Mouse (Mus musculus): ENCODE results near the gene Chst10. TPM values are rescaled to one million over a fixed set of nuclear protein-coding genes. Genes with fewer than 3 reads are reported as not detected.
A peak's percentile ranks its signal among the peaks of the same experiment; 100 is the strongest.

The Chst10 gene
- polyA plus RNA-seq, 1 experiment from 2014 or later: 5.6 TPM

- no peak overlapping the region for H3K4me3 ChIP-seq (ENCODE audit: low read depth, low read length)
- no peak overlapping the region for H3K27ac ChIP-seq (ENCODE audit: low read length)
- no peaks in the 10 kb centered on the region for H3K27me3 ChIP-seq (ENCODE audit: control insufficient read depth, insufficient read depth, low read length)
- no peak overlapping the region for H3K4me2 ChIP-seq (replicated peaks; ENCODE audit: low read depth, low read length)
- no peaks in the 10 kb centered on the region for H3K4me1 ChIP-seq (ENCODE audit: control insufficient read depth, insufficient read depth, low read length)
- no peaks in the 10 kb centered on the region for H3K9me3 ChIP-seq (ENCODE audit: control insufficient read depth, low read depth, low read length)
- no peak overlapping the region for H3K9ac ChIP-seq (replicated peaks; ENCODE audit: low read depth, low read length)
- no peak for ATAC-seq (ENCODE audit: insufficient number of reproducible peaks, insufficient read depth, low FRiP score, low read depth)
- WGBS: 79% methylated on average over 4 of the region's 4 CpGs
- no peaks in the 10 kb centered on the region for H3K36me3 ChIP-seq (ENCODE audit: control insufficient read depth, insufficient read depth, low read length)
Observed at GRCm38 (mm10) chr1:38843275-38843674, 54.7 kb downstream of the Chst10 start.

- no peak overlapping the region for H3K27ac ChIP-seq (ENCODE audit: low read length)
- H3K27me3 ChIP-seq (ENCODE audit: control insufficient read depth, insufficient read depth, low read length): no peaks in the 10 kb centered on the region
- no peak overlapping the region for H3K4me2 ChIP-seq (replicated peaks; ENCODE audit: low read depth, low read length)
- H3K9me3 ChIP-seq (ENCODE audit: control insufficient read depth, low read depth, low read length): no peaks in the 10 kb centered on the region
- no peak overlapping the region for H3K9ac ChIP-seq (replicated peaks; ENCODE audit: low read depth, low read length)
- WGBS: 71% methylated on average over 1 of the region's 1 CpGs
- H3K36me3 ChIP-seq (ENCODE audit: control insufficient read depth, insufficient read depth, low read length): no peaks in the 10 kb centered on the region
- ATAC-seq (ENCODE audit: insufficient number of reproducible peaks, insufficient read depth, low FRiP score, low read depth): no peak
- no peaks in the 10 kb centered on the region for H3K4me1 ChIP-seq (ENCODE audit: control insufficient read depth, insufficient read depth, low read length)
- no peak overlapping the region for H3K4me3 ChIP-seq (ENCODE audit: low read depth, low read length)
Observed at GRCm38 (mm10) chr1:38842861-38843260, 55.1 kb downstream of the Chst10 start.

GRCm38 (mm10) chr1:38839944-38840343 is 58.0 kb downstream of the Chst10 start:
- WGBS: 55% methylated on average over 1 of the region's 1 CpGs
- Histone ChIP-seq H3K4me3 (ENCODE audit: low read depth, low read length) (no peak overlapping the region), H3K4me2 (replicated peaks; ENCODE audit: low read depth, low read length) (no peak overlapping the region), H3K4me1 (ENCODE audit: control insufficient read depth, insufficient read depth, low read length) (no peaks in the 10 kb centered on the region), H3K9ac (replicated peaks; ENCODE audit: low read depth, low read length) (no peak overlapping the region), H3K36me3 (ENCODE audit: control insufficient read depth, insufficient read depth, low read length) (no peaks in the 10 kb centered on the region), H3K27me3 (ENCODE audit: control insufficient read depth, insufficient read depth, low read length) (no peaks in the 10 kb centered on the region), H3K27ac (ENCODE audit: low read length) (no peak overlapping the region), H3K9me3 (ENCODE audit: control insufficient read depth, low read depth, low read length) (no peaks in the 10 kb centered on the region)
- ATAC-seq (ENCODE audit: insufficient number of reproducible peaks, insufficient read depth, low FRiP score, low read depth): no peak

GRCm38 (mm10) chr1:38836477-38836872 is 61.5 kb downstream of the Chst10 start, which contains the start of gene Lonrf2:
Lonrf2 (minus strand) TSS chr1:38836711.
- Histone ChIP-seq H3K4me3 (ENCODE audit: low read depth, low read length) (peak within 1 kb of the TSS; percentile 65), H3K36me3 (ENCODE audit: control insufficient read depth, insufficient read depth, low read length) (no peaks in the 10 kb centered on the region), H3K9me3 (ENCODE audit: control insufficient read depth, low read depth, low read length) (no peaks in the 10 kb centered on the region), H3K4me2 (replicated peaks; ENCODE audit: low read depth, low read length) (peak within 1 kb of the TSS; percentile 99), H3K27ac (ENCODE audit: low read length) (no peak within 1 kb of the TSS), H3K27me3 (ENCODE audit: control insufficient read depth, insufficient read depth, low read length) (no peaks in the 10 kb centered on the region), H3K4me1 (ENCODE audit: control insufficient read depth, insufficient read depth, low read length) (no peaks in the 10 kb centered on the region), H3K9ac (replicated peaks; ENCODE audit: low read depth, low read length) (peak within 1 kb of the TSS; percentile 69)
- peak; percentile 48; the same call in 1 of the 2 replicates for ATAC-seq (ENCODE audit: insufficient number of reproducible peaks, insufficient read depth, low FRiP score, low read depth)
- WGBS: under 1% methylated on average over 47 of the region's 47 CpGs

GRCm38 (mm10) chr1:38835568-38836476 is 62.1 kb downstream of the Chst10 start:
- ATAC-seq (ENCODE audit: insufficient number of reproducible peaks, insufficient read depth, low FRiP score, low read depth): peak; percentile 68; the same call in 1 of the 2 replicates
- Histone ChIP-seq H3K9ac (replicated peaks; ENCODE audit: low read depth, low read length) (peak overlapping the region; percentile 69), H3K4me2 (replicated peaks; ENCODE audit: low read depth, low read length) (peak overlapping the region; percentile 99), H3K4me3 (ENCODE audit: low read depth, low read length) (peak overlapping the region; percentile 65), H3K4me1 (ENCODE audit: control insufficient read depth, insufficient read depth, low read length) (no peaks in the 10 kb centered on the region), H3K9me3 (ENCODE audit: control insufficient read depth, low read depth, low read length) (no peaks in the 10 kb centered on the region), H3K36me3 (ENCODE audit: control insufficient read depth, insufficient read depth, low read length) (no peaks in the 10 kb centered on the region), H3K27ac (ENCODE audit: low read length) (no peak overlapping the region), H3K27me3 (ENCODE audit: control insufficient read depth, insufficient read depth, low read length) (no peaks in the 10 kb centered on the region)
- 2% methylated on average over 85 of the region's 103 CpGs for WGBS

GRCm38 (mm10) chr1:38834899-38835298 is 63.1 kb downstream of the Chst10 start:
- Histone ChIP-seq H3K9ac (replicated peaks; ENCODE audit: low read depth, low read length) (no peak overlapping the region), H3K4me3 (ENCODE audit: low read depth, low read length) (no peak overlapping the region), H3K4me1 (ENCODE audit: control insufficient read depth, insufficient read depth, low read length) (no peaks in the 10 kb centered on the region), H3K36me3 (ENCODE audit: control insufficient read depth, insufficient read depth, low read length) (no peaks in the 10 kb centered on the region), H3K9me3 (ENCODE audit: control insufficient read depth, low read depth, low read length) (no peaks in the 10 kb centered on the region), H3K27me3 (ENCODE audit: control insufficient read depth, insufficient read depth, low read length) (no peaks in the 10 kb centered on the region), H3K4me2 (replicated peaks; ENCODE audit: low read depth, low read length) (peak overlapping the region; percentile 99), H3K27ac (ENCODE audit: low read length) (no peak overlapping the region)
- WGBS: 35% methylated on average over 3 of the region's 3 CpGs
- no peak for ATAC-seq (ENCODE audit: insufficient number of reproducible peaks, insufficient read depth, low FRiP score, low read depth)

- 73% methylated on average over 2 of the region's 2 CpGs for WGBS
- Histone ChIP-seq H3K9me3 (ENCODE audit: control insufficient read depth, low read depth, low read length) (no peaks in the 10 kb centered on the region), H3K4me1 (ENCODE audit: control insufficient read depth, insufficient read depth, low read length) (no peaks in the 10 kb centered on the region), H3K4me2 (replicated peaks; ENCODE audit: low read depth, low read length) (no peak overlapping the region), H3K27ac (ENCODE audit: low read length) (no peak overlapping the region), H3K36me3 (ENCODE audit: control insufficient read depth, insufficient read depth, low read length) (no peaks in the 10 kb centered on the region), H3K9ac (replicated peaks; ENCODE audit: low read depth, low read length) (no peak overlapping the region), H3K27me3 (ENCODE audit: control insufficient read depth, insufficient read depth, low read length) (no peaks in the 10 kb centered on the region), H3K4me3 (ENCODE audit: low read depth, low read length) (no peak overlapping the region)
- ATAC-seq (ENCODE audit: insufficient number of reproducible peaks, insufficient read depth, low FRiP score, low read depth): no peak
Observed at GRCm38 (mm10) chr1:38824926-38825325, 73.0 kb downstream of the Chst10 start.

GRCm38 (mm10) chr1:38823851-38824250 is 74.1 kb downstream of the Chst10 start:
- WGBS: 65% methylated on average over 2 of the region's 2 CpGs
- no peaks in the 10 kb centered on the region for H3K27me3 ChIP-seq (ENCODE audit: control insufficient read depth, insufficient read depth, low read length)
- no peaks in the 10 kb centered on the region for H3K4me1 ChIP-seq (ENCODE audit: control insufficient read depth, insufficient read depth, low read length)
- H3K9me3 ChIP-seq (ENCODE audit: control insufficient read depth, low read depth, low read length): no peaks in the 10 kb centered on the region
- no peak overlapping the region for H3K9ac ChIP-seq (replicated peaks; ENCODE audit: low read depth, low read length)
- no peak overlapping the region for H3K27ac ChIP-seq (ENCODE audit: low read length)
- no peak overlapping the region for H3K4me3 ChIP-seq (ENCODE audit: low read depth, low read length)
- no peaks in the 10 kb centered on the region for H3K36me3 ChIP-seq (ENCODE audit: control insufficient read depth, insufficient read depth, low read length)
- no peak for ATAC-seq (ENCODE audit: insufficient number of reproducible peaks, insufficient read depth, low FRiP score, low read depth)
- H3K4me2 ChIP-seq (replicated peaks; ENCODE audit: low read depth, low read length): no peak overlapping the region
